Mouse (Mus musculus) lung, postnatal 36 days (tissue): ENCODE measurements at regions not wholly inside any gene's neighbourhood (a gene's known extent, or its start where the extent isn't known, plus 50 kb on each side); places are given as distances from the start of the nearest gene placed in this dataset.
A peak's percentile ranks its signal among the peaks of the same experiment; 100 is the strongest.

Experiments
- DNase-seq: peaks from one replicate; pipeline ENCODE4 v3.0.0; 2022; ENCODE audit warnings: mixed read lengths

- no peak for DNase-seq
These were observed 278.8 kb upstream of the Sox2 start for GRCm38 (mm10) chr3:34371418-34371817.

GRCm38 (mm10) chr3:34338100-34338499 is 257.0 kb upstream of the Dnajc19 start:
- DNase-seq, result no peak

DNA sequence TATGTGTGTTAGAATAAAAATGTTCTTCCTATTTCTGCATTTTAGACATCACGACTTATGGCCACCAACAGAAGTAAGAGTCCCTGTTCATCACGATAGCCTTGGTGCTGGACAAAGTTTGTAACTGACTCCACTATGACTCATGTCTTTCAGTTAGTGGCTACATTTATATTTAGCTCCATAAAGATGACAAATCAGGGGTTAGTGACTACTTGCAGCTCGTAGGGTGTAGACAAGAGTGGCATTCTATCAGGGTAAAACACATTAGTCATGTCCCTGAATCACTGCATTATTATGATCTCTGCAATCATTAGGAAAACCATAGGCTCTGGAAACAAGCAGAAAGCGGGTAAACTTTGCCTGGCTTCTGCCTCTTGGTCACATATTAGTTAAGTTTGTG is 252.4 kb upstream of the Dnajc19 start:
- no peak for DNase-seq

- no peak for DNase-seq
These were observed 250.8 kb upstream of the Dnajc19 start for GRCm38 (mm10) chr3:34331889-34332276.

GRCm38 (mm10) chr3:34330970-34331888 is 250.1 kb upstream of the Dnajc19 start:
- DNase-seq, result no peak

- peak; percentile 22 for DNase-seq
These were observed 247.7 kb upstream of the Dnajc19 start for GRCm38 (mm10) chr3:34328865-34329264.

- DNase-seq, result no peak
These were observed 244.5 kb upstream of the Dnajc19 start for GRCm38 (mm10) chr3:34325669-34326068.

DNA sequence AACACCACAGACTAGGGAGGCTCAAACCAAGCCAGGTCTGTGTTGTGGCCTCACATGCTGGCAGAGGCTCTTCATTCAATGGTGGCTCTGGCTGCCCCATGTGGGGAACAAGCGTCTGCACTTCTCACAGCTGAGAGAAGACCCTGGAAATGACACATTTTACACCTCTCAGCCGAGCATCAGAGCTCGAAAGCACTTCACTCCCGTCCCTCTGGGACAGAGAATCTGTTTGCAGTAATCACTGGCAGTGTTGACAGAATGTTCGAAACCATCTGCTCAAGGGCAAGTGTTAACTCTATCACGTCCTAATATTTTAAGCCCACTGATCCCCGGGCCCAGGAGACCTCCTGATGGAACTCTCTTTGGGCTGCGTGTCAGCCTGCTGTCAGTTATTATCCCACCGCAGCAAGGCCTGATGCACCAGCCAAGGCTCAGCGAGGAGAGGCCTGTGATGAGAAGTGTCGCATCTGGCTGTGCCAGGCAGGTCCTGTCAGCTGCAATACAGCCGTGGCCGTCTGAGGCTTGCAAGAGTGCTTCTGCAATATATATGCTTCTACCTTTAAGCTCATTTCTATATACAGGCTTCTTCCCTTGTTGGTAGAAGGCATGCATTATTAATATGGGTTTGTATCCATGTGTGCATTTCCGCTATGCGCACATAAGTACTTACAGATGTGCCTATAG is 241.5 kb upstream of the Dnajc19 start:
- DNase-seq, result no peak

- DNase-seq, result no peak
These were observed 233.7 kb upstream of the Dnajc19 start for GRCm38 (mm10) chr3:34314798-34315197.

DNA sequence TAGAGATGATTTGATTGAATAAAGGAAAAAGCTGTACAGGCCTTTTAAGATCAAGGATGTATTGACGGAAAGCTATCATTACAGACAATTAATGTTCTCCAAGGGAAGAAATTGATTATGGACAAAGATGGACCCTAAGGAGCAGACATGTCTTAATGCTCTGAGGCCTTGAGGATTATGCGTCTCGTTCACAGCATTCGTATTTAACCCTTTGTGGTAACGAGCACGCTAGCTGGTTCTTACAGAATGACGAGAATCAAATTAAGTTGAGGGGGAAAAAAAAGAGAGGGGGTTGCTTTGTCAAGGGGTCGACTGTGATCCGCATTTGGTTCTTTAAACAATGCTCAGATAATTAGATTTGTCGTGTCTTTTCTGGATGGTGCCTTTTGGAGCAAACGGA is 233.3 kb upstream of the Dnajc19 start:
- no peak for DNase-seq

- DNase-seq, result no peak
These were observed 230.8 kb upstream of the Dnajc19 start for GRCm38 (mm10) chr3:34311944-34312343.

DNA sequence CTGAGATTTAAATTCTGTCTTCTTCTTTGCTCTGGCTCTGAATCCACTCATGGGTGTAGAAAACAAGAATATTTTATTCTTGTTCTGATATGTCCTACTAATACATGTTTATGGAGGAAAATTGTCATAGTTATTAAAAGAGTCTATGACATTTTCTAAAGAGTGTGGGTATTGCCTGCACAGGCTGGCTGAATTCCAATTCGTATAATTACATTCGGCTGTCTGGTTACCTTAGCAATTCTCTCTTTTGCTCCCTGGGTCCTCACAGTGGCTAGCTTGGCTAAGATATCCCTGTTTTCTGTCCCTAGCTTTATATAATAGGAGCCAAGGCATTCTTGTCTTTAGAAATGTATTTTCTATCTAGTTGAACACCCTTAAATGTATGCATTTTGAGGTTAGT is 218.5 kb upstream of the Dnajc19 start:
- DNase-seq, result no peak

- no peak for DNase-seq
These were observed 206.7 kb upstream of the Dnajc19 start for GRCm38 (mm10) chr3:34287836-34288235.

DNA sequence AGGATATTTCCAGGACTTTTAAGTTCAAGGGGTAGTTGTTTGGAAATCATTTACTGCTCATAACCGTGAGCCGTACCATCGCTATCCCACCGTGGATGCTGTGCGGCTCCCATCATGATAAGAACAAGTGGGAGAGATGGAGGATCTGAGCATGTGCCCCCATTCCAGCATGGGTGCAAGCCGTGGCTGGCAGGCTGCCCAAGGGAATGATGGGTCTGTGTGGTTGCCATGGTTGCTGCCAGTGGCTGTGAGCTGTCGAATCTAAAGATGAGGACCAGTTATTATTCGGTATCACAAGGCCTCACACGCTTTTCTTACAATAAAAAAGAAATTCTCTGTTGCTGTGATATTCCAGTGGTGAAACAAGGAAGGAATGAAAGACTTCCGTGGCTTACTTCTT is 189.0 kb upstream of the Dnajc19 start:
- DNase-seq, result no peak

DNA sequence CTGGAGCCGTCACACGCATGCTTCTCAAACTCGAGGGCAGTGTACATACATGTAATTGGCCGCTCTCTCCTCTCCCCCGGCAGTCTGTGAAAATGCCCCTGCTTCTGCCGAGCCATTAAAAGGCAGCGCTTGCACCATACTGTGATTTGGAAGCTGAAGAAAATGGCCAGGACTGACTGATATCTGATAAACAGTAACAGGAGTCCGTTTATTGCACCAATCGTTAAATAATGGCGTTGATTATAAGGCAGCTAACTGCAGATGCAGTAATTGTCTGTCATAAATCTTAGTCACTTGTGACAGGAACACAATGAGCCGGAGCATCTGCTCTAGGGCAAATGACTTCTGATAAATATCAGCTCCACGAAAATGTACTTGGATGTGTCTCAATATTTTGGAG is 185.3 kb upstream of the Dnajc19 start:
- no peak for DNase-seq

- DNase-seq, result no peak
These were observed 183.7 kb upstream of the Dnajc19 start for GRCm38 (mm10) chr3:34264811-34265210.

- DNase-seq, result no peak
These were observed 171.7 kb upstream of the Dnajc19 start for GRCm38 (mm10) chr3:34252730-34253337.

- DNase-seq, result no peak
These were observed 161.0 kb upstream of the Dnajc19 start for GRCm38 (mm10) chr3:34242126-34242525.

DNA sequence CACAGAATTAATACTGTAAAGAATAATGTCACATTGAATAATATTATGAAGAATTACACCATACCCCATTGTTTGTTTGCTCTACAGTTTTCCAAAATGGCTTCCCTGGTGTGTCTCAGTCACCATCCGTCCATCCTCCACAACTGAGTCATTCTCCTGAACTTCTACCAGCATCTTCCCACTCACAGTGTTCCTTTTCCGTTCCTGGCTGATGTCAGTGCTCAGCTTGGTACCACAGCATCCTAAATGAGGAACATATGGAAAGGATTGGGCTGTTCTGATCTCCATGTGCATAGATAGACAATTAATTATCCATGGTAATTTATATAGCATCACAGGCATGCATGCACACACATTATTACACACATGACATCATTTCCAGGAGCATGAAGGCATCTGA is 158.9 kb upstream of the Dnajc19 start:
- no peak for DNase-seq

DNA sequence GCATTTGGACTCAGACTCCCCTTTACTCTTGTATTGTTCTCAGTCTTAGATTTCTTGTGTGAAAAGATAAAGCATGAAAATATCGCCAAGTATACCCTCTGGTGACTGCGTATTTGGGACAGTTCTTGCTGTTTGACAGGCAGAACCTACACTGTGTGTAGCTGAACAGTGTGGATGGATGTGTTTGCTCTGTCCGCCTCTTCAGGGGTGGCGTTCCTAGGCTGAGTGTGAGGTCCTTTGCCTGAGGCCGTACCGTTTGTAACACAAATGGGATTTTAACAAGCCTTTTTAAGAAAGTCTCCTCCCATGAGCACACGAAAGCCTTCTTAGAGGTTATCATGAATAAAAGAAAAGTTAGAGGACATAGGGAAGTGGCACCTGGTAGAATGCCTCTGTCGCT is 153.3 kb upstream of the Dnajc19 start:
- no peak for DNase-seq

GRCm38 (mm10) chr3:34232329-34233250 is 151.5 kb upstream of the Dnajc19 start:
- no peak for DNase-seq

DNA sequence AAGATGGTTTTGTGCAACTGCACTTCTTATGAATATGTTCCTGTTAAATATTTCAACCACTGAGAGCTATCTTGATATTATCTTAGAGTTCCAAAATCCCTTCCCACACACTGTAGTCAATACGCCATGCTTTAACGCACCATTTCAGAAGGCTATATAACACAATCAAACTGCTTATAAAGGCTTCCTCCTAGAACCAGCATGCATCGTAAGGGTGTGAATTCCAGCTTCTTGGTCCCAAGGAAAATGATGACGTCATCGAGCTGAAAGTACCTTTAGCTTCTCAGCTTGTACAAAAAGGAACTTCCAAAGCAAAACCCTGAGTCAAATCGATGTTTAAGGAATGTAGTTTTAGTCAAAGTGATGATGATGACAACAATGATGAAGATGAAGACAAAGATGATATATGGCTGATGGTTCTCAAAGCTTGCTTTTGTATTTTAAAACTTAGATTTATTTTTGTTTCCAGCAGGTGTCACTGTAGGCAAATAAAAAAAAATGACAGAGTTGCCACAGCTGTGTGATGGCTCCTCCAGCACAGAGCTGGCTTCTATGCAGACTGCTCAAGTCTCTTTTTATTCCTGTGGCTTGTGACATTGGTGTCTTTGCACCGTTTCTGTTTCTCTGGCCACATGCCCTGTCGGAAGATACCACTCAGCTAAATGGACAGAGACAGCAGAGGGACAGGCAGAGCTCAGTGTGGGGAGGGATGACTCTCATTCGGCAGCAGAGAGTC is 150.6 kb upstream of the Dnajc19 start:
- DNase-seq, result no peak
